Mouse (Mus musculus) CH12.LX (cell line): ENCODE data around the gene Junb.
A peak's percentile ranks its signal among the peaks of the same experiment; 100 is the strongest.

Source experiments
- CTCF ChIP-seq, 2 experiments: IDR thresholded peaks in 1 of 2; conservative IDR thresholded peaks in 1 of 2; 2 replicates each; pipeline ENCODE4 v1.5.1; 2011 to 2012; ENCODE audit warnings: low read depth in 2 of 2, low read length in 2 of 2, improper control_type of control experiment in 1 of 2, inconsistent platforms in 1 of 2, mild to moderate bottlenecking in 1 of 2, moderate library complexity in 1 of 2
- HCFC1 ChIP-seq: IDR thresholded peaks from 2 replicates; pipeline ENCODE4 v1.6.1; 2012; ENCODE audit warnings: low read depth, mild to moderate bottlenecking, inconsistent platforms, low read length, improper control_type of control experiment
- JUN ChIP-seq: IDR thresholded peaks from 2 replicates; pipeline ENCODE4 v1.6.1; 2011; ENCODE audit warnings: low read depth, mild to moderate bottlenecking, low read length, improper control_type of control experiment, moderate library complexity; ENCODE audit not compliant: insufficient read depth
- KAT2A ChIP-seq: IDR thresholded peaks from 2 replicates; pipeline ENCODE4 v1.6.1; 2012; ENCODE audit warnings: low read length, improper control_type of control experiment, inconsistent platforms; ENCODE audit not compliant: insufficient replicate concordance
- MAX ChIP-seq: IDR thresholded peaks from 2 replicates; pipeline ENCODE4 v1.6.1; 2011; ENCODE audit warnings: low read length, improper control_type of control experiment
- POLR2A ChIP-seq: IDR thresholded peaks from 2 replicates; pipeline ENCODE4 v1.6.1; 2011; ENCODE audit warnings: low read depth, mild to moderate bottlenecking, improper control_type of control experiment, low read length
- TCF12 ChIP-seq: IDR thresholded peaks from 2 replicates; pipeline ENCODE4 v1.6.1; 2014; ENCODE audit warnings: low read depth, mild to moderate bottlenecking, inconsistent platforms, low read length, improper control_type of control experiment
- USF1 ChIP-seq: IDR thresholded peaks from 2 replicates; pipeline ENCODE4 v1.6.1; 2014; ENCODE audit warnings: low read depth, mild to moderate bottlenecking, inconsistent platforms, low read length, improper control_type of control experiment
- USF2 ChIP-seq: conservative IDR thresholded peaks from 2 replicates; pipeline ENCODE4 v1.6.1; 2011; ENCODE audit warnings: low read depth, low read length, improper control_type of control experiment
- ZKSCAN1 ChIP-seq: IDR thresholded peaks from 2 replicates; pipeline ENCODE4 v1.6.1; 2012; ENCODE audit warnings: low read depth, inconsistent platforms, low read length, improper control_type of control experiment, borderline replicate concordance
- ZNF384 ChIP-seq: IDR thresholded peaks from 2 replicates; pipeline ENCODE4 v1.6.1; 2012; ENCODE audit warnings: low read depth, low read length, improper control_type of control experiment, inconsistent platforms

DNA sequence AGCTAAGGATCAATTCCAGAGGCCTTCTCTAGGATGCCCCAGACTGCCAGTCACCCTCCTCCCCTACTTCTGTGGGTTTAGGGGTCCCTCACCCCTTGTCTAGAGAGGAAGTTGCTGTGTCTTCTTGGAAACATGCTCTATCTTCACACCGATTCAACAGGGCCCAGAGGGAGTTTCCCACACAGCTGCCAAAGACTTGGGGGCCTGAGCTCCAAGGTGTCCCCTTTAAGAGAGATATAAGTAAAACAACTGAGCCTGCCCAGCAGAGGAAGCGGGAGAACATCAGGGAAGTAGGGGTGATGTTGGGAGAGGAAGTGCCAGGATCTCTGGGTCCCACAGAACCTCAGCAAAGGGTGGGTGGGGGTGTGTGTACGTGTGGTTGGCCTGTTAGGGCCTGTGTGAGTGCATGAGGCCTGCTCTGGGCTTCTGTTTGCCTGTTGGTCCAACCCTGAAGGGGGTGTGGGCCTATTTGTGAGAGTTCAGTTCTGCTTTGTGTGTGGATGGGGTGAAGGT lies 4.0 kb upstream of the Junb start:
- TF ChIP-seq ZKSCAN1 (no peak), USF1 (no peak), HCFC1 (no peak), TCF12 (no peak; the same call in 1 of the 2 replicates), ZNF384 (no peak), POLR2A (peak; percentile 68), CTCF (conservative IDR thresholded peaks at IDR 0.05 in 1 of 2, IDR thresholded peaks at IDR 0.05 in 1 of 2; ENCODE audit: low read depth in 2 of 2, low read length in 2 of 2) (no peak), USF2 (no peak), JUN (no peak), KAT2A (no peak), MAX (no peak)
